Mouse (Mus musculus) gastrocnemius, postnatal 4 days (tissue): ENCODE measurements around the gene Arnt2. TPM values are rescaled to one million over a fixed set of nuclear protein-coding genes. Genes with fewer than 3 reads are reported as not detected.

Experiments
- DNase-seq, 2 experiments: peaks; one replicate each; pipeline ENCODE4 v3.0.0; 2021 to 2022; ENCODE audit warnings: low spot score in 2 of 2, mixed read lengths in 2 of 2
- total RNA-seq, 2 experiments: library from RNA; stranded (reverse); gene quantifications; 2 replicates each; pipeline ENCODE4 v1.2.3; 2021

The Arnt2 gene
- total RNA-seq, 2 experiments from 2014 or later: 6.3 to 6.4 TPM

DNA sequence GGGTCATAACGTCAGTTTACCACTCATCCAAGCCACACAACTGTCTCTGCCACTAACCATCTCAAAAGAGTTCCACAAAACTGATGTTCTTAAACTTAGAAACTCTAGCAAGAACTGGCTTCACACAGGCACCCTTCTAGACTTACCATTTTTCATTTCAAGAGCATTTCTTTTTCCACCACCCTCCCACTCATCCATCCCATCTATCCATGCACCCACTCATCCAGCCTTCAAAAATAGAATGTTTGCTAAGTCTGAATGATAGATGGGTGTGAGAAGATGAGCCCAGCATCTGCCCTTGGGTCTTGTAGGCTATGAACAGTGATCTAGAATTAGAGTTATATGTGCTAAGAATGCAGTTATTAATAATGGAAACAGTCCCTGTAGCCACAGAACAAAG lies 109.7 kb downstream of the Arnt2 start:
- DNase-seq: no peak

DNA sequence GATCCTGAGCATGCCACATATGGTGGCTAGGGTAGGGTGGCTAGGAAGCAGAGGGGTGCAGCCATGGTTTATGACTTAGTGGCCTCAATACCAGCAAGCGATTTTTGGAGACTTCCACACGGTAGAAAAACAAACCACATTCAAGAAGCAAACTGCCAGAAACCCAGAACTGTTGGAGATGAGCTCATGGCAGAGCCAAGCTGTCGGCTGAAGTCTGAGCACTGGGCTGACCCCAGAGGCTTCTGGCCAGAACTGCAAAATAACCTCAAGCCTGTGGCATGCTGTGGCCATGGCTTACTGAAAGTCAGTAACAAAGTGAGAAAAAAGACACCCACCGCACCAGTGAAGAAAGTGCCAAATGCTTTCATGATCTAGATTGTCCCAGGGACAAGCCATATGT lies 110.4 kb downstream of the Arnt2 start:
- no peak for DNase-seq

DNA sequence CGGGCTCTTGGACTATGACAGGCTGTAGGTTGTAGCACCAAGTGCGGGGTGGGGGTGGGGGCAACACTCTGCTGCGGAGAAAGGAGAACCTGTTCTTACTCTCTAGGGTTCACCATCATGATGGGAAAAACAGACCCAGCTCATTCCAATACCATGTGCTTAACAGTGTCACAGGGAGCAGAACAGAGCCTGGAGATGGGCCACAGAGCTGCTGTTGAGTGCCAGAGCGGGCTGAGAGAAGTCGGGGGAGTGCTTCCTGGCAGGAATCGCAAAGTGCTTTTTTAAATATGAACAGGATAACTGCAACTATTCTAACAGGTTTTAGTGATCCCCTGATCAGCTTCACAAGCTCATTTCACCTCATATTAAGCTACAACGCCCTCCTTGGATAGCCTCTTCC lies 116.9 kb downstream of the Arnt2 start:
- DNase-seq: peak in 1 of 2 experiments; percentile 58

DNA sequence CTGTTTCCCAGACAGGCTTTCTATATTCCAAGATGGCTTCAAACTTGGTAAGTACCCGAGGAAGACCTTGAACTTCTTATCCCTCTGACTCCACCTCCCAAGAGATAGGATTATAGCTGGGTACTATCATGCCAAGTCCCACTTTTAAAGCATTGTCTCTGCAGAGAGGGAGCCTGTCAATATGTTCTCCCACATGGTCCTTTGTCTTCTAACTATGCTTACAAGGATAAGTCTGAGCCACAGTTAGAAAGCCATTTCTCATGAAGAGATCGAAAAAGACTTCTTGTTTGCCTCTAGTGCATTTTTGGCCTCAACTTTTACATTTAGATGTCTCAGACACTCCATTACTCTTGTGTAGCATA lies 122.8 kb downstream of the Arnt2 start:
- no peak for DNase-seq

DNA sequence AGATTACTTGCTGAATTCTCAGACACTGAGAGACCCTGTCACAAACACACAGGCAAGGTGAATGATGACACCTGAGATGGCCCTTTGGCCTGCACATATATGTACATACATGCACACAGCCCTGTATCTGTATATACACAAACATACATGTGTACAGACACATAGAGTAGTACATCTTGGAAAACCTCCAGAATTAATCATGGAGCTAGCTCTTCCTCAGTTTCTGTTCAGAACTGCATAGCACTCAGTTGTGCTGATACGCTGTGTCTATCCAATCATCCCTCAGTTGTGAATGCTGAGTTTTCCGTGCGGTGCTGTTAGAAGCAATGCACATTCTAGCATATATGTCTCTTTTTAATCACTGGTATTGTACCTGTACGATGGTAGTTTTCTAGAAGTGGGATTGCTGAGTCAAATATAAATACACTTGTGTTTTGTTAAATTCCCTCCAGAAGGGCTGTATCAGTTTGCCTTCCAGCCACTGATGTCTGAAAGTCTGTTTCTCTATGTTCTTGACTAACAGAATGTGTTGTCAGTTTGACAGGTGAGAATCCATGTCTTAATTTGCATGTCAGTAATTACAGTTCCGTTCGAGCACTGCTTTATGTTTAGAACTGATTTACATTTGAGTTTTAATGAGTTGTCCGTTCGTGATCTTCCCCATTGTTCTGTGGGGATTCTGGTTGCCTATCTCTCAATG lies 123.3 kb downstream of the Arnt2 start:
- no peak for DNase-seq

DNA sequence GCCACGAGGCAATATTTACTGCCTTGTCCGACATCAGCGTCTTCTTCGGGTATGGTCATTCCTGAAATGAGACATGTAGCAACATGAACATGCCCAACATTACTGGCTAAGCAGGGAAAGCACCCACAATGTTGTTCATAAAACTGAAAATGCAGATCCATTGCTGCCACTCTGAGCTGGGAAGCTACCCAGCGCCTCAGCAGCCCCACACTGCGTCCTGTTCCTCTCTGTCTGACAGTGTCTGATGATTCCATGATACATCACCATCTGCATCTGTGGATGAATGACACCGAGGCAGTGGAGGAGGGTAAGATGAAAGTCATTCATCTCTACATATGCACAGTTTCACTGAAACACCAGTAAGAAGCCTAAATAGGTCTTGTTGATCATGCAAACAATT lies 124.2 kb downstream of the Arnt2 start:
- no peak for DNase-seq

DNA sequence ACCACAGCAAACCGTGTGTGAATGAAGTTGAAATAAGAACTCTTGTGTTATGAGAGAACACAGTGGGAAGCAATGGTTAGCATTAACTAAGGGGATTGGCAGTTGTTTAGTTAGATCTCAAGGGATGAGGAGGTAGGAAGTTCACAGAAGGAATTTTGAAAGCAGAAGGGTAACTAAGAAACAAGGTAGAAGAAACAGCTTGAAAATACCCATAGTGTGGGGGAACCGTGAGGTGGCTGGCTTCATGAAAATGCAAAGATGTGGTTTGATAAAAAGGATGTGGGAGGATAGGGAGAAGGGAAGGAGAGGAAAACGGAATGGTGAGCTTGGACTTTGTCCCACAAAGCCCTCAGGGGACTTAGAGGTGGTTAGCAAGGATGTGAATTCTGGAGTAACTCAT lies 125.0 kb downstream of the Arnt2 start:
- DNase-seq: no peak

DNA sequence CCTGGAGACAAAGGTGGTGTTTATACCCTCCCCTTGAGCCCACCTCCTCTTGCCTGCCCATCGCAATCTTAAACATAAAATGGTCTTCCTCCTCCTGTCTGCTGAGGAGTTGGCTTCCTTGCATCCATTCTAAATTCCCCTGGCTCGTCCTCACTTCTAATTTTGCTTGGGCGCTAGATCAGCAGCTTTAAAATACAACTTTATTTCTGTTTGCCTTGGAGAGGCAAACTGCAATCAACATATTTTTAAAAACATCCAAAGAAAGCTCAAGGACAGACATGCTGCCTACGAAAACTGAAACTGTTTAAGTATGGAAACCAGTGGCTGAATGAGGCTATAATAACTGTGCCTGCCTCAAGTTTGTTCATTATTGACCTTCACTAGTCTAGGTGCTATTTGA lies 127.7 kb downstream of the Arnt2 start:
- DNase-seq: no peak

DNA sequence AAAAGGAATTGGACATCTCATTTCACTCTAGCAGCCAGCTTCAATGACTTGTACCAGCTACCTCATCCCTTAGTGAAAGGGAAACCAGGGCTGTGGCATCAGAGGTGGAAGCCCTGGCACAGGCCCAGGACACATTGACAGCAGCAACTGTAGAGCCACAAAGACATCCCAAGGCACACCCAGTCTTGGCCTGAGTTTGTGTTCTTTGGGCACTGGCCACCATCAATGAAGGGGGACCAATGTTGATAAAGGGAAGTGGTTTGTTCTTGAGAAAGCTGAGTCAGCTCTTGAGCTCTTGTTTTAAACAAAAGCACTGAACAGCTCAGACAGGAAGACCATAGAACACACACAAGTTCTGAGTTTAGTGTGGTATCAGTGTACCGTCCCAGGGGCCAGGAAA lies 130.7 kb downstream of the Arnt2 start:
- DNase-seq: no peak

DNA sequence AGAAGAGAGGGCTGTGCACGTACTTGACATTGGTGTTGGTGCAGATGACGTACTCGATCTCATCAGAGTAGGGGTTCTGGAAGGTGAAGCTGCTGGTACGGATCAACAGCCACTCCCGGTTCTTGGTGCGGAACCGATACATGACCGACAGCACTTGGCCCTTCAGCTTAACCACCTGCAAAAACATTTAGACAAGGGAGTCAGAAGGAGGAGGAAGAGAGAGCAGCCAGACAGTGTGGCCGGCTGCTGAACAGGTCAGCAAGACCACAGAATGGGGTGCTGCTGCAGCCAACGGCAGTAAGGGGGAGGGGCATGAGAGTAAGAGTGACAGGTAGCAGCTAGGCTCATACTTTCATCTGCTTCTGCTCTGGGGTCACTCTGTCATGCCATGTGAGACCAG lies 134.7 kb downstream of the Arnt2 start:
- no peak for DNase-seq

DNA sequence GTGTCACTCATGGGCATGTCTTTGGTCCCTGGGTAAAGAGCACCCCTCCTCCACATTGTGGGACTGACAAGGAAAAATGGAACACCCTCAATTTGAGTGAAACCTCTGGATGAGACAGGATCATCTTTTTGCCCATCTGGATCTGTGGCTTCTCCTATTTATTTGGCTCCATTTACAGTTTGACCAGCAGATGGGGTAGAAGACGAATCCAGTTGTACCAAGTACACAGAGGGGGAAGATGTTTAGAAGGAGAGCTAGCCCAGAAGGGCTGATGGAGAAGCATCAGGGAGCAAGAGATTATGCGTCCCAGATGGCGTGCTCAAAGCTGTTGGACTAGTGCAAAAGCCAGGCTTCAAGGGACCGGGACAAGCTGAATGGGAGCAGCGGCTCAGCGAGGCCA lies 136.0 kb downstream of the Arnt2 start:
- no peak for DNase-seq

DNA sequence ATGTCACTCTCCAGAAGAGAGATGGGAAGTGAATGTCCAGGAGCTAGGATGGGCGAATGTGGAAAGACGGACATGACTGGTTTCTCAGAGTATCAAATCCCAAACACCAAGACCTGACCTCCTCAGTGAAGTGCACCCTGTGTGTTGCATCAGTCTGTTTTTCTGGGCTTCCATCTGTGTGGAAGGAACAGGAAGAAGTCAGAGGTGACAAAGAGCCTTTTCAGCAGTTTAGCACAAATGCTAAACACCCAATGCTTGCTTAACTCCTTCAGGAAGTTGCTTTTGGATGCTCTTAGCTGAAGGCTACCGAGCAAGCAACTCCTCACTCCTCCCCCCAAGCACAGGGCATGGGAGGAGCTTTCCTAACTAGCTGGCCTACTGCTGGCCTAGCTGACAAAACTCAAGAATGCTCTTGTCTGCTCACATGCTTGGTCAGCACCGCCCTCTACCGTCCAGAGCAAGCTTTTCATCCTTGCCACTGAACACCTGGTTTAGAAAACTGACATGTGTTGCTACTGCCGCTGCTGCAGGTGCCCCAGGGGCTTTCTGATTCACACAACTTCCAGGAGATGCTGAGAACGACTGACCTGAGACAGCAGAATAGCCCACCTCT lies 137.7 kb downstream of the Arnt2 start:
- DNase-seq: peak; percentile 38 to 69

DNA sequence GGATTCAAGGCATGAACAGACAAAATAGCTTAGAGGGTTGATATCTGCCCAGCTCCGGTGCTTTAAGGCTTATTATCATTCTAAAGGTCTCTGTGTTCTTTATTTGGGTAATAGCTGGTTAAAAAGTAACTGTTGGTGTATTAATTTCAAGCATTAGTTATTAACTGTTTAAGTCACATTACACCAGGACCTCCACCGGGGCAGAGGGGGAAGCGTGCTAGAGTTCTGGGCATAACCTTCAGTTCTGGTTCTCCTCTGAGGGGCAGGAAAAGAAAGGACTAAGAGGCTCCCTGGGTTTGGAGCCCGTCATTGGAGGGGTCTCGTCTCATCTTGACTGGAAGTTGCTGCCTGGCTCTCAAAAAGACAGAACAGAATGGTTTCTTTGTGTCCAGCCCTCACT lies 138.5 kb downstream of the Arnt2 start:
- DNase-seq: no peak

DNA sequence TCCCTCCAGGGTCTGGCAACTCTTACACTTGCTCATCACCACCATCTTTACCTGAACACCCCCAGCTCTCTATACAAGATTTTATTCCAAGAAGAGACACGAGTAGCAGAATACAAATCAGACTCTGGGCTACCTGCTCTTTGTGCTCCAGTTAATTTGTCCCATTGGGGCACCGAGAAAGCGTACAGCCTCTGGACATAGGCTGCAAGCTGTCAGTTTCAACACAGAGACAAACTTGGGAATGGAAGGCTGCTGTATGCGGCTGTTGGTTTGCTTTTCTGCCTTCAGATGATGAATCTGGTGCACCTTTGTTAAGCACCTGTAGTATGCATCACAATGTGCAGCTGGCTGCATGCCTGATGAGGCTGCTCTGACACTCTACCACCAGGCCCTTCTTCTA lies 146.5 kb downstream of the Arnt2 start:
- no peak for DNase-seq

DNA sequence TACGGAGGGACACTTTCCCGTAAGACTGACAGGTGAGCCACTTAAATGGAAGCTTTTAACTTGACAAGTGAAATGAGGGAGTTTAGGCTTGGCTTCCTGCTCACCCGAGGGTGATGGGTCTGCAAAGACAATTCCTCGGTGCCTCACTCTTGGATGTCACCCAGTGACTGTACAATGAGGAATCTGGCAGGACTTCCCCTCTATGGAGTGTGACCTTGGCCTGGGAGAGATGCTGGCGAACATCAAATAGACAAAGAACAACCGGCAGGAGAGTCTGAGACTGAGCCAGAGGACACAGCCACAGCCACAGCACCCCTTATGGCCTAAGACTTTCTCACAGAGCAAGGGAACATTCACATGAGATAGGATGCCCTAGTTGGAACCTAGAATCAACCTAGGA lies 148.6 kb downstream of the Arnt2 start:
- DNase-seq: no peak

DNA sequence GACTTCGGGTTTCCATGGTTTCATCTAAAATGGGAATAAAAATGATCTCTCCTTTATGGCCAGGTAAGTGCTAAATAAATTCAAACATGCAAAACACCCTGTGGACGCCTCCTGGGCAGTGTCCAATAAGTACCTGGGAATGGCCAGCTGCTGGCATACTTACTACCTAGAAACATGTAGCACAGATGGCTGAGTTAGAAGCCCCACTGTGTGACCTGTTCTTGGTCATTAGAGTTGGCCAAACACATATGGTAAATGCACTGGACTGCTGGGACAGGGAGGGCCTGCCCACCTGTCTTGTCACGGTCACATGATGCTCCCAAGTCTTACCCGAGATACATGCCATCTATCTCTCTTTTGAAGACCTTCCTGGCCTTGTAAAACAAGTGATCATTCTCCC lies 149.6 kb downstream of the Arnt2 start:
- no peak for DNase-seq

DNA sequence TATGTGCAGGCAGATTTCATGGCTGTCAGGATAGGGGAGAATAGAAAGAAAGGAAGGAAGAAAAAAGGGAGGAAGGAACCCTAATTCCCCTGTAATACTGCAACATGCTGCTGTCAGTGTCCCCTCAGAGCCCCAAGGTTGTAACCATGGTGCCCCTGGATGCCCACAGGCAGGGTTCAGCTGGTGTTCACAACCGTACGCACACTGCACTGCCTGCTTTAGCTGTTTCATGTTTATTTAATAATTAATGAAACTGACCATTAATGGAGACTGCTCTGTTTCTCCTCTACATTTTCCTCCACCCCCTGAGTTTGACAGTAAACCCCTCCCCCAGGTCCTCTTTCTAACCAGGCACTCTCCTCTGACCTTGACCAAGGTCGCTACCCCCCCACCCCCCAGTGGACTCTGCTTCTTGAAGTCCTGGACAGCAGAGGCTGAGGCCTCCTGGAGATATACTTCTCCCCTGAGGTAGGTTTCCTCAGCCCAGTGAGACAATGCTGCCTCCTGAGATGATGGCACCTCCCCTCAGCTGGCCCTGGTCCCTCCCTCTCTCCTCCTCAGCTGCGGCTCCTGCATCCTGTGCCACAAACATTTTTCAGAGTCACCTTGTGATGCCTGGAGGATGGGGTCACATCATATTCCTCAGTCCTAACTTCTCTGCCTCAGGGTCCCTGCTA lies 150.5 kb downstream of the Arnt2 start:
- DNase-seq: no peak

DNA sequence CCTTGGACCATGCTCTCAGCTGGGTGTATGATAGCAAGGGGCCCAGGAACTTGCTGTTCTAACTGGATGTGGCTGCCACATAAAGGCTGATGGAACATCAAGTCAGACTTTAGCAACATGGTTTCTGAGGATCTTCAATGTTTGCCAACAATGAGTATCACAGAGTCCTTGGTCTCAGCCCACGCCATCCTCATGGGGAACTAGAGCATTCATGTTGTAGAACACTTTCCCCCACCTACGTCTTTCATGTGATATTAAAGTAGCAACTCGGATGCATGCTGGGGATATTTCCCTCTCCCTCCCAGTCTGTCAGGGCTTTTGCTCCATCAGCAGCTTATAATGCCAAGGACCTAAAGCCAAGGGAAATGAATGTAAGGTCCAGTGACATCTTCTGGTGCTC lies 153.3 kb downstream of the Arnt2 start:
- no peak for DNase-seq

DNA sequence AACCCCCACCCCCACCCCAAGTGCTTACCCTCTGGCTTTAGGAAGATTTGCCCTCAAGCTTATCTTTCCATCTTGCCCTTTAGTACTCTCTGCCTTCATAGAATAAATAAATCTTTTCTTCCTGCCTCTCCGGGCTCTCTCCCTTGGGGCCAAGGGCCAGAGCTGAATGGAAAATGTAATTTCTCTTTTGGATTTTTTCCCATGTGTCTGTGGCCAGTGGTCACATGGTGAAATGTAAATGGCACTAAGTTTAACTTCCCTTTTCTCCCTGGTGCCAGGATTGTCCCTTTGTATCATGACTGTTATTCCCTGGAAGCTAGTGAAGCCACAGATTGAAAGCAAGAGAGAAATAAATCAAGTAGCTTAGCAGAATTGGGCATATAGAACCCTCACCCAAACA lies 153.7 kb downstream of the Arnt2 start:
- DNase-seq: no peak

DNA sequence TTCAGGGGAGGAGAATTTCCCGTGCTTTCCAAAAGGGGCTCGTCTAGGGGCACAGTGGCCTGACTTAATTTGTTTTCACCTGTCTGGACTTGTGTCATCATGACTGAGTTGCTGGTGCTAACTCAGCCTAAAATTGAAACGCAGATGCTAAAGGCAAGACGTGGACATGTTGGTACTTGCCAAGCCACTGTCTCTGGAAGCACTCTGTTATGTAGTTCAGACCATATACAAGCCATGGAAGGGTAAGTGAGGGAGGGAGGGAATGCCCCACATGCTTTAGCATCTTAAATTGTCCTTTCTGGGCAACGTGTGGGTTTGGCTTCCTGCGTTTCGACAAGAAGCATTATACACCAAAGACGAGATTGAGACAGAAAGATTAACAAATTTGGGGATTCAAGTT lies 155.1 kb downstream of the Arnt2 start:
- DNase-seq: no peak

DNA sequence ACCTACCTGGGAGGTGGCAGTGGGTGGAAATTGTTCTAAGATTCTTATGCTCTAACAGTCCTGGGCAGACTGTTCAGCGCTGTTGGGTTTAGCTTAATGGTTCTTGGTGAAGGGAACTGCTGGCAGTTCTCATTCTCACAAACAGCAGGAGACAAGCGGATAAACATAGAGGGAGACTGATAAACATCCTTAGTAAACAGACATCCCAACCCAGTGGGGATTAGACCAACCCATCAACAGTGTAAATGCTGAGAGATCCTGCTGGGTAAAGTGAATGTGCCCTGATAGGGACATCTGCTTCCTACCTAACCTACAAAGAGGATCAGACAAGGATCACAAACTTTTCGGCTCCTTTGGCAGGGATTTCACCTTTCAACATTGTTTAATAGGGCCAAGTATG lies 155.7 kb downstream of the Arnt2 start:
- no peak for DNase-seq

DNA sequence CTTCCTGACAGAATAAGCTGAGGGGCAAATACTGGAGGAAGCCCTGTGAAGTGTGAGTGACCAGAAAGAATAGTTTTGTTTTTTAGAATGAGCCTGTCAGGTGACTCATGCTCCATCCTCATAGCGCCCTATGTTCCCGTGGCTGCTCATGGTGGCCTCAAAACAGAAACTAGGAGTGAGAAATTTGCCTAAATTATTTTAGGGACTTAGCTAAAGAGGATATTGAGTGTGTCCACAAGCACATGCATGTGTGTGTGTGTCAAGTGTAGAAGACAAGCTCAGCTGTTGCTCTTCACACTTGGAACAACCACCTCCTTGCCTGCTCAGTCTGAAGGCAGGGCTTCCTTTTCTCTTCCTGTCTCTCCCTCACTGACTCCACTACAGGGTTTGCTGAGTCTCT lies 158.3 kb downstream of the Arnt2 start:
- DNase-seq: no peak

DNA sequence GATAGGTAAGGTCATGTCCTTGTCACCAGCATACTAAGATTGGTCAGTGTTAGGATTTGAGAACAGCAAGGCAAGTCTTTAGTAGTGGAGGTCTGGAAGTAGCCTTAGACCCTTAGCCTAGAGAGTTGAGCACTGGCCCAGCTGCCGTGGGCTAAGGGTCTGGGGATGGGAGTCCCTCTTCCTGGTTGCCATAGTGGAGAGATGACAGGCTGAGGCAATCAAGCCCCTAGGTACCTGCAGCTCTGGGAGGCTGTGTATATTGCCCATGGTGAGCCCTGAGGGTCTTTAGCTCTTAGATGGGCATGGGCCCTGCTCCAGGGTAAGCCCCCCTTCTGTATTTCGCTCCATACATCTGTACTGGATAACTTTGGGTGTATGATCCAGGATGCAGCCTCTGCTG lies 159.2 kb downstream of the Arnt2 start:
- no peak for DNase-seq
